Mouse (Mus musculus): Measurements from ENCODE around the gene Pradc1. TPM values are rescaled to one million over a fixed set of nuclear protein-coding genes. Genes with fewer than 3 reads are reported as not detected.

The Pradc1 gene
- polyA plus RNA-seq, 1 experiment from 2014 or later, result 14.6 TPM

DNA sequence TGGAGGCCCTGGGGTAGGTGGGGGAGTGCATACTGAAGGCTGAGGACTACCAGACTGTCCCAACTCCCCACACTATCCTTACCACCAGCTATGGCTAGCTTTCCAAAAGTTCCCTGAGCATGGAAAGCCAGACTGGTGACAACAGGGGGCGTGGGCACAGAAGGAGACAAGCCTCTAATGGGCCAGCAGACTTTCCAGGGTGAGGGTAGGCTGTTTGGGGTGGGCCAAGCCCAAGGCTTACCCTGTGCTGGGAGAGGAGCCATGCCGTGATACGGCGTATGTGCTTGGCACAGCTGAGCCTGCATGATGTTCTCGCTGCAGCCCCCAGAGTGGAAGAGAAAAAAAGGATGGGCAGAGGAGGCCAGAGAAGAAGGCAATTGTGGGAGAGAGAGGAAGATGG, 28.2 kb upstream of the Pradc1 start:
- H3K27me3 ChIP-seq, result peaks cover 38% of the 10 kb centered on the region
- in situ Hi-C loops (cut with MboI; ENCODE audit: low pct_unique_long_range_greater_than_20kb), result no loop called here
- TF ChIP-seq CTCF (IDR thresholded peaks at IDR 0.05), result no peak
- ChIA-PET POLR2A (no interaction called here), CTCF (interaction anchor here (1.3 to 2.1 kb wide), 3 partner anchors 9 to 28 kb away, joined by 3 to 6 read pairs (median 5); partner anchors contain the start of genes Cct7 and Pradc1)
- ATAC-seq, result no peak
- no peak for DNase-seq (ENCODE audit: low read depth, low spot score)

DNA sequence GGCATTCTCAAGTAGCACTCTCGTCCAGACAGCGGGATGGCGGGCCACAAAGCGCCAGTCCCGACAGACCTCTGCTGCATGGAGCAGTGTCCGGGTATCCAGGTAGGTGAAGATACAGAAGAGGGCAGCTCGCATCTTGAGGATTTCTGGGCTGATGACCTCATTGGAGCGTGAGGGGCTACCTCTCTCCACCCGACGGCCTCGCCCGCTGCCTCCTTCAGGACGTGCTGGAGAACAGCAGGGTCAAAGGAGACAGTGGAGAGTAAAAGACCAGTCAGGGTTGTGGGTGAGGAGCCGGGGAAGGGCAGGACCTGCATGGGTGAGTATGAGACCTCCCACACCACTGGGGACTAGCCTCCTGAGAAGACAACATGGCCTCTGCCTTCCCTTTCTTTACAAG, 26.6 kb upstream of the Pradc1 start:
- peaks cover 26% of the 10 kb centered on the region for H3K27me3 ChIP-seq
- no peak for TF ChIP-seq CTCF (IDR thresholded peaks at IDR 0.05)
- CTCF ChIA-PET, result no interaction called here
- DNase-seq (ENCODE audit: low read depth, low spot score), result no peak
- in situ Hi-C loops (cut with MboI; ENCODE audit: low pct_unique_long_range_greater_than_20kb), result no loop called here
- ATAC-seq, result no peak
- POLR2A ChIA-PET, result no interaction called here

DNA sequence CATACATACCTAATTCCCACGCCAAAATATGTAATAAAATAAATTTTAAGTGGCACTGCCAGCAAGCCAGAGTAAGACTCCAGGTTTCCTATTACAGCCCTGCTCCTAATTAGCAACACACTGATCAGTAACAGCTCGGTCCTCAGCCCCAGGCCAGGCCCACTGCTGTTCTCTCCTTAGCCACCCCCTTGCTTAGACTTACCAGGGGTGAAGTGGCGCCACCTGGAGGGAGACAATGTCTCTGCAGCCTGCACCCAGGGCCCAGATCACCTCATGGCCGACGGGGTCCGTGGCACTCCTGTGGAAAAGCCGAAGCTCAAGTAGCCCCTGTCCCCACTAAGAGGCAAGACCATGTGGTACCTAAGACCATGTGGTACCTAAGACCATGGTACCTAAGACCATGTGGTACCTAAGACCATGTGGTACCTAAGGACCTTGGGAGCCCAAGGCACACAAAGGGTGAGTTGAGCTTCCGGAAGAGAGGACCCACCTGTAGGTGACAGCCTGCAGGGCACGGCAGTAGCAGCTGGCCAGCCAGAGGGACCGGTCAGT, 25.7 kb upstream of the Pradc1 start:
- DNase-seq (ENCODE audit: low read depth, low spot score) (no peak), ATAC-seq (no peak)
- in situ Hi-C loops (cut with MboI; ENCODE audit: low pct_unique_long_range_greater_than_20kb), result no loop called here
- TF ChIP-seq CTCF (IDR thresholded peaks at IDR 0.05), result no peak
- H3K27me3 ChIP-seq, result peaks cover 22% of the 10 kb centered on the region
- ChIA-PET CTCF (interaction anchor here (1.2 to 2.0 kb wide), 2 partner anchors 8 to 10 kb away, joined by 3 to 5 read pairs; no protein-coding TSS in a partner anchor), POLR2A (no interaction called here)

DNA sequence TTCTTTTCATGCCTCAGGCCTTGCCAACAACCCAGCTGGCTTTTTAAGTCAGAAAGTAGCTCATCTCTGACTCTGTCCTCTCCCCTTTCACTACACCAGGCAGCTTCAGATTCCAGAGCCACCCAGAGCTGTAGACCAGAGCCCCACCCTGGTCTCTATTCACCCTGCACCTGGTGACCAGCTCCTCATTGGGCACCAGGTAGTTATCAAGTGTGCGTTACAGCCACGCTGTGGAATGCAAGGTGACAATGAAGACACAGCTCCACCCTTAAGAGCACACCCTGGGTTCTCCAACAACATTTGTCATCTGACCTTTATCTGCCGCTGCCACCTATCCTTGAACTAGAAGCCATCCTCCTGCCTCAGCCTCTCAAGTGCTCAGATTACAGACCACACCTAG, 23.8 kb upstream of the Pradc1 start:
- ATAC-seq (no peak), DNase-seq (ENCODE audit: low read depth, low spot score) (no peak)
- ChIA-PET POLR2A (interaction anchor here (1.0 kb wide), 1 partner anchor 46 kb away, joined by 3 read pairs; no protein-coding TSS in a partner anchor), CTCF (interaction anchor here (0.9 to 2.0 kb wide), 3 partner anchors 8 to 10 kb away, joined by 3 to 5 read pairs (median 4); no protein-coding TSS in a partner anchor)
- no peak for TF ChIP-seq CTCF (IDR thresholded peaks at IDR 0.05)
- H3K27me3 ChIP-seq, result peaks cover 22% of the 10 kb centered on the region
- in situ Hi-C loops (cut with MboI; ENCODE audit: low pct_unique_long_range_greater_than_20kb), result no loop called here

DNA sequence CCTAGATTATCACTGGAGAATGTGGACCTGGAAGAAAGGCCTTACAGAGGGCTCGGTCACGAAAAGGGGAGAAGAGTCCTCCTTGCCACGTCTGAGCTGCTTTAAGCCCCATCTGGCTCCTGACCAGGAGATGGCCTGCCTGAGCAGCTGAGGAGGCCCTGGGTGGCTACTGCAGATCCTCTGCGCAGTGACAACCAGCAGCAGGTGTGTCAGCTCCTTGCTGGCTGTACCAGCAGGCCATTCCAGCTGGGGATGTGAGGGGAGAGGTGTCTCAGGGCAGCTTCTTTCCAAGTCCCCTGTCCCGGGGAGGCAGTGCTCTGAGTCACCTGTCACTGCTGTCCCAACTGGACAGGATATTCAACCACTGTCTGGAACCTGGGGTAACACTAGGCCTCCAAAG, 20.8 kb upstream of the Pradc1 start:
- DNase-seq (ENCODE audit: low read depth, low spot score) (no peak), ATAC-seq (no peak)
- in situ Hi-C loops (cut with MboI; ENCODE audit: low pct_unique_long_range_greater_than_20kb), result no loop called here
- TF ChIP-seq CTCF (IDR thresholded peaks at IDR 0.05), result no peak
- H3K27me3 ChIP-seq, result no peaks in the 10 kb centered on the region
- POLR2A ChIA-PET, result interaction anchor here (1.3 kb wide), 1 partner anchor 15 kb away, joined by 3 read pairs; no protein-coding TSS in a partner anchor
- CTCF ChIA-PET, result no interaction called here

DNA sequence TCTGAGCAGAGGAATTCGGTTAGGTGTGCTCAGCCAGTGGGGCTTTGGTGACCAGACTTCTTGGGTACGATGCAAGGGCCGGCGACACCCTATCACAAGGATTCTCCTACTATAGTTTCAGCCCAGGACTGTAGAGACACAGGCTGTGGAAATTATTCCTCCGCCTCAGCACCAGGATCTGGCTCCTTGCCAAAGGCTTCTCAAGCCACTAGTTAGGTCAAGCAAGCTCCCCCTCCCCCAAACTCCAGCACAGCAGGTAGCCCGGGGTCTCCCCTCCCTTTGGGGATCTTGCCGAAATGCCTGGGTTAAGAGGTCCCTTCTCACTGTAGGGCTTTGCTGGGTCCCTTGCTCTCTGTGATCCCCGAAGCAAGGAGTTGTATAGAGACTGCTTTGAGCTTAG, 20.2 kb upstream of the Pradc1 start:
- no peak for DNase-seq (ENCODE audit: low read depth, low spot score)

DNA sequence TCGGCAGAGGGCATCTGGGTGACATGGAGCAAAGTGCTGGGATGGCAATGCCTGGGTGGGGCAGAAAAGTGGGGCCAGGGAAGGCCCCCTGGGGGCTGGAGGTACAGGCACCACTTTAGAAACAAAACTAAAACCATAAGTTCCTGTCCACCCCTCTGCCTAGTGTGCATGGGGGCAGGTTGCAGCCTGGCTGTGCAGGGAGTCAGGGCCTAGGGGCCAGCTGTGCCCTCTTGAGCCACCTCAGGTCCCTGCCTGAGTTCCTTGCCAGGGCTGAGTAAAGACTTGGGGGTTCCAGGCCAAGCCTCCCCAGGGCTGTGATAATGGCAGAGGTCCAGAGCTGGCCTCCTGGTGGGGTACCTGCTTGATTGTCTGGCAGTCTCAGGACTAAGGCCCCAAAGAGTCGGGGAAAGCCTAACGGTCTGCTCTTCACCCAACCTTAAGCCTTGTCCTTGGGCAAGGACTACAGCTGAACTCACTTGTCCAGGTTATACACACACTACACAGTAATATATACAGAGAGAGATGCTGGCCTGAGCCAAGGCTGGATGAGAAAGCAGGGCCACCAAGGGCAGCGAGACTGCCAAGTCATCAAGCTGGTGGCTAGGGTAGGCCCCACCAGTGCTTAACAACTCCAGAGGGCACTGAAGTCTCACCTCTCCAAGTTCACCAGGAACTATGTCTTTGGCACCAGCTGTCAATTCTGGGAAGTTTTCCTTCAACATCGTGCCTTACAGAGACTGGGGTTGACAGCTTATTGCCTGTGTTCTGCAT, 18.1 kb upstream of the Pradc1 start:
- in situ Hi-C loops (cut with MboI; ENCODE audit: low pct_unique_long_range_greater_than_20kb), result no loop called here
- TF ChIP-seq CTCF (IDR thresholded peaks at IDR 0.05), result no peak
- DNase-seq (ENCODE audit: low read depth, low spot score), result no peak
- no peak for ATAC-seq
- ChIA-PET CTCF (interaction anchor here (0.8 to 1.3 kb wide), 2 partner anchors 7 to 10 kb away, joined by 3 read pairs; no protein-coding TSS in a partner anchor), POLR2A (interaction anchor here (0.8 to 3.1 kb wide), 2 partner anchors 18 kb away, joined by 3 to 13 read pairs; partner anchors contain the start of genes Cct7 and Pradc1)
- H3K27me3 ChIP-seq, result no peaks in the 10 kb centered on the region

More for the DNA sequence above, 20.2 kb upstream of the Pradc1 start:
- ChIA-PET CTCF (no interaction called here), POLR2A (interaction anchor here (1.3 kb wide), 1 partner anchor 16 kb away, joined by 3 read pairs; no protein-coding TSS in a partner anchor)
- H3K27me3 ChIP-seq, result no peaks in the 10 kb centered on the region
- ATAC-seq, result no peak
- in situ Hi-C loops (cut with MboI; ENCODE audit: low pct_unique_long_range_greater_than_20kb), result no loop called here
- TF ChIP-seq CTCF (IDR thresholded peaks at IDR 0.05), result no peak

DNA sequence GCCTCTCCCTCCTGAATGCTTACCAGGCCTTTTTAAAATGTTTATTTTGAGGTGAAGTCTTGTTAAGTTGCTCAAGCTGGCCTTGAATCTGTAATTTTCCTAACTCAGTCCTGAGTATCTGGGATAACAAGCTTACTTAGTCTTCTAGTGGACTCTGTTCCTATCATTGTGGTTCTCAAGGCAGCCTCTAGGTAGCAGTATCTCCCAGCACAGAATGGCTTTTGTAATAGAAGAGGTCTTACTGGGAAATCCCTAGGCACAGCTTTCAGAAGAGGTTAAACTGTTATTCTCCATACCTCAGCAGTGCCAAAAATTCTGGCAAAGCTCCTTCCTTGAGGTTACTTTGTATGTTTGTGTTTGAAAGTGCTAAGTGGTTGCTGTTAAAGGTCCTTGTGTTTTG, 13.6 kb upstream of the Pradc1 start:
- ChIA-PET CTCF (interaction anchor here (0.8 to 1.6 kb wide), 7 partner anchors 9 to 450 kb away, joined by 3 to 6 read pairs (median 4); partner anchors contain the start of genes Nat8f1 and Pradc1), POLR2A (no interaction called here)
- no peaks in the 10 kb centered on the region for H3K27me3 ChIP-seq
- in situ Hi-C loops (cut with MboI; ENCODE audit: low pct_unique_long_range_greater_than_20kb), result no loop called here
- DNase-seq (ENCODE audit: low read depth, low spot score), result no peak
- TF ChIP-seq CTCF (IDR thresholded peaks at IDR 0.05), result no peak
- no peak for ATAC-seq

DNA sequence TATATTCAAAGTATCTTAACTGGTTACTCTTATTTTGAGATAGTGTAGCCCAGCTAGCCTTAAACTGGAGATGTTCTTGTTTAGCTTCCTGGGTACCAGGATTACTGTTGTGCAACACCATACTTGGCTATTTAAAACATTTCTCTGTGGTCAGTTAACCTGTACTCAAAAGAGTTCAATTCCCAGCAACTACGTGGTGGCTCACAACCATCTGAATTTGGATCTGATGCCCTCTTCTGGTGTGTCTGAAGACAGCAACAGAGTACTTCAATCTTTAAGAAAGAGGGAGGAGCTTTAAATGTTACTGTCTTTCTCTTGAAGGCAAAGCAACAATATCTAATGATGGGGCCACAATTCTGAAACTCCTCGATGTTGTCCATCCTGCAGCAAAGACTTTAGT, 7.9 kb upstream of the Pradc1 start:
- H3K27me3 ChIP-seq, result no peaks in the 10 kb centered on the region
- no peak for TF ChIP-seq CTCF (IDR thresholded peaks at IDR 0.05)
- POLR2A ChIA-PET, result interaction anchor here (0.8 kb wide), 1 partner anchor 9 kb away, joined by 3 read pairs; no protein-coding TSS in a partner anchor
- in situ Hi-C loops (cut with MboI; ENCODE audit: low pct_unique_long_range_greater_than_20kb), result no loop called here
- CTCF ChIA-PET, result interaction anchor here (0.9 to 1.0 kb wide), 2 partner anchors 10 to 11 kb away, joined by 3 read pairs; no protein-coding TSS in a partner anchor
- ATAC-seq, result no peak
- no peak for DNase-seq (ENCODE audit: low read depth, low spot score)

DNA sequence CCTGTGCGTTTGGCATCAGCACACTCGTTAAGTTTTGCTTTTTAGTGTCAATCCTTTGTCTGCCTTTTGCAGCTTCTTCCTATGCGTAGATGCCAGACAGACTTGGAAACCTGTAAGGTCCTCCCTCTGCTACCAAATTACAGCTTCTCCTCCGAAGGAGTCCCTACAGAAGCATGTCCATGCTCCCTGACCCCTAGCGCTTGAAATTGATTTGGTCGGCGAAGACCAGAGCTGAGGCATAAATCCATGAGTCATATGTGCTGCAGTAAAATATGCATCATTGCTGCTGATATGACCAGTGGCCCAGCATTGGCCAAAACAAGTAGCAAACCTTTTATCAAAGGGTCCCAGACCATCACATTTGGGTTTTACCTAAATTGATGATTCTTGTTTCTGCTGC, 1.0 kb upstream of the Pradc1 start:
- in situ Hi-C loops (cut with MboI; ENCODE audit: low pct_unique_long_range_greater_than_20kb), result no loop called here
- CTCF ChIA-PET, result interaction anchor here (1.1 to 1.5 kb wide), 2 partner anchors 10 to 14 kb away, joined by 3 to 6 read pairs; no protein-coding TSS in a partner anchor
- DNase-seq (ENCODE audit: low read depth, low spot score), result no peak
- POLR2A ChIA-PET, result interaction anchor here (3.0 kb wide), 1 partner anchor 15 kb away, joined by 13 read pairs; no protein-coding TSS in a partner anchor
- ATAC-seq, result no peak
- no peak for TF ChIP-seq CTCF (IDR thresholded peaks at IDR 0.05)
- no peaks in the 10 kb centered on the region for H3K27me3 ChIP-seq

DNA sequence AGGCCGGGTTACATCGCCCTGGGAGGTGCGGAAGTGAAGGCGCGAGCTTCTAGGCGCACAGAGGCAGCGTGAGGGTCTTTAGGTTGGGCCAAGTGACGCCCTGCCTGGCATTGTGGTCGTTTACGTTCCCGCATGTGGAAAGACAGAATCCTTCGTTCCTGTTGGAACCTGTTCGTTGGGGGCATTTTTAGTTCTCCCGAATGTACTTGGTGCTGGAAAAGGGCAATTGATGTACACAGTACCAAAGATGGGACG, 568 bp upstream of the Pradc1 start:
- CTCF ChIA-PET, result interaction anchor here (0.8 to 2.4 kb wide), 6 partner anchors 10 to 58 kb away, joined by 3 to 10 read pairs (median 4); no protein-coding TSS in a partner anchor
- in situ Hi-C loops (cut with MboI; ENCODE audit: low pct_unique_long_range_greater_than_20kb), result no loop called here
- no peak for DNase-seq (ENCODE audit: low read depth, low spot score)
- ATAC-seq, result no peak
- no peaks in the 10 kb centered on the region for H3K27me3 ChIP-seq
- POLR2A ChIA-PET, result interaction anchor here (3.0 kb wide), 1 partner anchor 16 kb away, joined by 13 read pairs; no protein-coding TSS in a partner anchor
- no peak for TF ChIP-seq CTCF (IDR thresholded peaks at IDR 0.05)

Measured in Patski (cell line).